Mouse (Mus musculus) heart, embryonic 10.5 days (tissue): ENCODE data around the gene Lin7b. TPM values are rescaled to one million over a fixed set of nuclear protein-coding genes. Genes with fewer than 3 reads are reported as not detected.
"Not testable (repeated sequence)": the region's sequence is repeated elsewhere in the genome, so short reads cannot be mapped to it uniquely, and the experiment has no call there.

Source experiments
- DNase-seq: peaks from one replicate; pipeline ENCODE4 v3.0.0-alpha.2; 2017; ENCODE audit warnings: low spot score
- H3K27ac ChIP-seq: fragments of 300-500 bp; sonication (generic); 2 replicates; pipeline ENCODE4 v1.5.1; 2016; ENCODE audit warnings: mild to moderate bottlenecking
- H3K27me3 ChIP-seq: fragments of 300-500 bp; sonication (generic); 2 replicates; pipeline ENCODE4 v1.6.1; 2016; ENCODE audit warnings: mild to moderate bottlenecking; ENCODE audit not compliant: poor library complexity, insufficient read depth, severe bottlenecking
- H3K36me3 ChIP-seq: fragments of 300-500 bp; sonication (generic); 2 replicates; pipeline ENCODE4 v1.6.1; 2016; ENCODE audit warnings: mild to moderate bottlenecking, moderate library complexity
- H3K4me1 ChIP-seq: fragments of 300-500 bp; sonication (generic); 2 replicates; pipeline ENCODE4 v1.6.1; 2016; ENCODE audit warnings: mild to moderate bottlenecking
- H3K4me3 ChIP-seq: fragments of 300-500 bp; sonication (generic); 2 replicates; pipeline ENCODE4 v1.5.1; 2016; ENCODE audit warnings: mild to moderate bottlenecking, moderate library complexity
- H3K9me3 ChIP-seq: fragments of 300-500 bp; sonication (generic); 2 replicates; pipeline ENCODE4 v1.6.1; 2016; ENCODE audit warnings: mild to moderate bottlenecking, moderate library complexity
- WGBS: fragments of 180-500 bp; shearing (Covaris S2); methylation state at CpG from one replicate; pipeline ENCODE4 v1.1.7; 2016; 5-methylcytosine and 5-hydroxymethylcytosine counted together
- polyA plus RNA-seq: library from polyadenylated mRNA; unstranded; fragments of >200 nt; fragmentation: Nextera tagmentation; extraction: Ambion mirVana; gene quantifications from 2 replicates; pipeline ENCODE4 v1.2.1, GENCODE M21; 2016

Lin7b gene
- polyA plus RNA-seq, 1 experiment from 2014 or later: 0.59 TPM

- WGBS: 42% methylated on average over 11 of the region's 11 CpGs
- peaks cover 90% of the 10 kb centered on the region for H3K27me3 ChIP-seq
- H3K4me1 ChIP-seq: peaks cover 21% of the 10 kb centered on the region
- not testable (repeated sequence) for DNase-seq, H3K4me3 ChIP-seq, H3K27ac ChIP-seq, H3K36me3 ChIP-seq, H3K9me3 ChIP-seq
These were observed 11.3 kb downstream of the Lin7b start for GRCm38 (mm10) chr7:45359081-45359480.

- peaks cover 8% of the 10 kb centered on the region for H3K4me1 ChIP-seq
- H3K27me3 ChIP-seq: peaks cover 80% of the 10 kb centered on the region
- 36% methylated on average over 13 of the region's 13 CpGs for WGBS
- no peak for DNase-seq
- no peaks in the 10 kb centered on the region for H3K9me3 ChIP-seq
- H3K36me3 ChIP-seq: no peaks in the 10 kb centered on the region
- no peak overlapping the region for H3K4me3 ChIP-seq
- H3K27ac ChIP-seq: no peak overlapping the region
These were observed 14.3 kb downstream of the Lin7b start for GRCm38 (mm10) chr7:45356087-45356486.

GRCm38 (mm10) chr7:45355318-45356020 is 14.9 kb downstream of the Lin7b start:
- Histone ChIP-seq H3K27ac (no peak overlapping the region), H3K4me3 (no peak overlapping the region), H3K4me1 (peaks cover 6% of the 10 kb centered on the region), H3K9me3 (no peaks in the 10 kb centered on the region), H3K27me3 (peaks cover 80% of the 10 kb centered on the region), H3K36me3 (no peaks in the 10 kb centered on the region)
- 62% methylated on average over 15 of the region's 15 CpGs for WGBS
- DNase-seq: no peak

DNA sequence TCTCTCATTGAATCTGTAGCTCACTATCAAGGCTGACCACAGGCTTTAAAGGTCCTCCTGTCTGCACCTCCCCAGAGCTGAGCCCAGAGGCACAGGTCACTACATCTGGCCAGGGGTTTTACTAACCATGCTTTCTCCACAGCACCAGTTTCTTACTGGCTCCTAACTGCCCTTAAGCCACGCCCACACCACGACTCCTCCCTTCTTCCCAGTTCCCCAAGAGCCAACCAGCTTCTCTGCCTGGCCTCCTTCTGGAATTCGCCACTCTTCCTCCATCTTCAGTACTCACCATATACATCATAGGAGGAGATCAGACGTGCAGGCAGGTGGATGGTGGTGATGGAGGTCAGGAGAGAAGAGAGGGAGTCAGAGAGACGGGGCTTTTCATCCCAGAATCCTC is 17.3 kb downstream of the Lin7b start:
- WGBS: 15% methylated on average over 5 of the region's 5 CpGs
- no peak for DNase-seq
- H3K27me3 ChIP-seq: peaks cover 65% of the 10 kb centered on the region
- no peaks in the 10 kb centered on the region for H3K9me3 ChIP-seq
- H3K36me3 ChIP-seq: no peaks in the 10 kb centered on the region
- no peak overlapping the region for H3K4me3 ChIP-seq
- H3K27ac ChIP-seq: no peak overlapping the region
- peaks cover 6% of the 10 kb centered on the region for H3K4me1 ChIP-seq

GRCm38 (mm10) chr7:45346905-45347304 is 23.5 kb downstream of the Lin7b start:
- Histone ChIP-seq H3K27ac (no peak overlapping the region), H3K27me3 (peaks cover 43% of the 10 kb centered on the region), H3K9me3 (no peaks in the 10 kb centered on the region), H3K36me3 (no peaks in the 10 kb centered on the region), H3K4me1 (peaks cover 11% of the 10 kb centered on the region; the same call in 1 of the 2 replicates), H3K4me3 (no peak overlapping the region)
- DNase-seq: no peak
- 65% methylated on average over 13 of the region's 13 CpGs for WGBS

DNA sequence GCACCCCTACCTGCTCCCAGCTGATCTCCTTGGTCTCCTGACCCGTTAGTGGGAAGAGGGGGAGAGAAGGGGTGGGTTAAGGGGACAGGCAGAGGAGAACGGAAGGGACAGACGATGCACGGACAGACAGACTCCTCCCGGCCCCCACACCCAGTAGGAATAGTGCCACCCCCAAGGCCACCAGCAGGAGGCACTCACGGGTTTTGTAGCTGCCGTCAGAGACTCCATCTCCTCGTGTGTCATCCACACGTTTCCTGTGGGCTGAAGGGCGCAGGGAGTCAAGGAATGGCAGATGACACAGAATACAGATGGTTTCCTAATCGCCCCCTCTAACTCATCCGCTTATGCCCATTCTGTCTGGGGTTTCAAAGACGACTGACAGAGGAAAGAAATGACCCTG is 26.8 kb downstream of the Lin7b start:
- H3K36me3 ChIP-seq: no peaks in the 10 kb centered on the region

GRCm38 (mm10) chr7:45342081-45342480 is 28.3 kb downstream of the Lin7b start:
- H3K27me3 ChIP-seq: peaks cover 32% of the 10 kb centered on the region
- WGBS: 88% methylated on average over 11 of the region's 11 CpGs
- H3K36me3 ChIP-seq: no peaks in the 10 kb centered on the region
- peaks cover 56% of the 10 kb centered on the region for H3K4me1 ChIP-seq
- DNase-seq: no peak
- no peak overlapping the region for H3K4me3 ChIP-seq
- no peak overlapping the region for H3K27ac ChIP-seq
- no peaks in the 10 kb centered on the region for H3K9me3 ChIP-seq

More for the DNA sequence above, 26.8 kb downstream of the Lin7b start:
- H3K9me3 ChIP-seq: no peaks in the 10 kb centered on the region
- H3K4me1 ChIP-seq: peaks cover 41% of the 10 kb centered on the region
- no peak overlapping the region for H3K4me3 ChIP-seq
- peaks cover 28% of the 10 kb centered on the region for H3K27me3 ChIP-seq
- H3K27ac ChIP-seq: no peak overlapping the region; the same call in 1 of the 2 replicates
- DNase-seq: no peak
- WGBS: 18% methylated on average over 13 of the region's 13 CpGs

- peak overlapping the region; percentile 64 for H3K4me3 ChIP-seq
These were observed 29.1 kb downstream of the Lin7b start for GRCm38 (mm10) chr7:45341303-45341702.

GRCm38 (mm10) chr7:45340669-45341068 is 29.7 kb downstream of the Lin7b start:
- Histone ChIP-seq H3K9me3 (no peaks in the 10 kb centered on the region), H3K4me1 (peaks cover 66% of the 10 kb centered on the region), H3K27me3 (peaks cover 26% of the 10 kb centered on the region), H3K27ac (peak overlapping the region; percentile 89), H3K36me3 (no peaks in the 10 kb centered on the region), H3K4me3 (peak overlapping the region; percentile 64)
- no peak for DNase-seq
- under 1% methylated on average over 11 of the region's 11 CpGs for WGBS

More at GRCm38 (mm10) chr7:45341303-45341702, 29.1 kb downstream of the Lin7b start:
- Histone ChIP-seq H3K36me3 (no peaks in the 10 kb centered on the region), H3K9me3 (no peaks in the 10 kb centered on the region), H3K27me3 (peaks cover 26% of the 10 kb centered on the region), H3K4me1 (peaks cover 60% of the 10 kb centered on the region), H3K27ac (peak overlapping the region; percentile 62)
- 2% methylated on average over 8 of the region's 8 CpGs for WGBS
- peak; percentile 94 for DNase-seq

DNA sequence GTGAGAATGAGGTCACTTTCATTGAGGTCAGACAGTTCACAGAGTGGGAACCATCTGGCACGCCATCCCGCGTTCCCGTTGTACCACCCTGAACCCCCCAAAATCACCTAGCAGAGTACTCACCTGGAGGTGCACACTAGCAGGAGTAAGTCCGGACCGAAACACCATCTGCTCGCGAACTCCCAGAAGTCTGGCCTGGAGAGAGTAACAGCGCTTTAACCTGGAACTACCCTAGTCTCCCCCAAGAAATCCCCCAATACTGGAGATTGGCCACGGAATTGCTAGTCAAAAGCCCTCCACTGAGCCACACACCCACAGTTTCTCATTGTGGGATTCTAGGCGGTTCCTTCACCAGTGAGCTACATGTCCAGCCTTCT is 30.3 kb downstream of the Lin7b start:
- 4% methylated on average over 11 of the region's 11 CpGs for WGBS
- H3K27me3 ChIP-seq: peaks cover 26% of the 10 kb centered on the region
- H3K4me3 ChIP-seq: peak overlapping the region; percentile 64
- no peak for DNase-seq
- H3K9me3 ChIP-seq: no peaks in the 10 kb centered on the region
- peaks cover 72% of the 10 kb centered on the region for H3K4me1 ChIP-seq
- peak overlapping the region; percentile 89 for H3K27ac ChIP-seq
- no peaks in the 10 kb centered on the region for H3K36me3 ChIP-seq

DNA sequence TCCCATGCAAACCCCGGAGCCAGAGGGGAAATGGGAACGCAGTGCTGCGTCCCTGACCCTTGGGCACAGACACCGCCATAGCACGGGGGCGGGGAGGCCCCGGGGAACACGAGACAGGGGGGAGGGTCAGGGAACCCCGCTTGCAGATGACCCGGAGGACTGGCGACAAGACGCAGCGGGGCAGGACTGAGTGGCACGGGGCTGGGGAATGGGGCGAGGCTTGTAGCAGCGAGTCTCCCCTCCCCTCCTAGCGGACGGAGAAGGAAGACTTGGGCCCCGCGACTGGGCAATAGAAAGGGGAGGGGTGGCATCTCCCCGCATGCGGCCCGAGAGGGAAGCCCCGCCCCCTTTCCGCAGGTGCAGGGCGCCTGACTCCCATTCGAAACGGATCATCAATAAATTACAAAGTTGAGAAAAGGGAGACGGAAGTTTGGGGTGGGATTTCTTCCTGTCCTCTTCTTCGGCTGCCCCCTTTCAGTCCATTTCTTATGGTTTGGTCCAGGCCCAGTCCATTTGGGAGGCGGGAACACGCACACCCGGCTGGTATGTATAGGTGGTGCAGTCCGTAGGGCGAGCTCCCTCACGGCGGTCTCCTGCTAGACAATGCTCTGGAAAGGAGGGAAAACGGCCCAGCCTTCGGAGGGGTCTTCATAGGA is 30.8 kb downstream of the Lin7b start:
- peaks cover 26% of the 10 kb centered on the region for H3K27me3 ChIP-seq
- no peaks in the 10 kb centered on the region for H3K9me3 ChIP-seq
- DNase-seq: peak; percentile 92
- H3K4me3 ChIP-seq: peak overlapping the region; percentile 64
- H3K4me1 ChIP-seq: peaks cover 77% of the 10 kb centered on the region
- peak overlapping the region; percentile 89 for H3K27ac ChIP-seq
- under 1% methylated on average over 34 of the region's 39 CpGs for WGBS
- no peaks in the 10 kb centered on the region for H3K36me3 ChIP-seq

- peaks cover 22% of the 10 kb centered on the region for H3K27me3 ChIP-seq
- peaks cover 83% of the 10 kb centered on the region for H3K4me1 ChIP-seq
- H3K9me3 ChIP-seq: no peaks in the 10 kb centered on the region
- peak overlapping the region; percentile 64 for H3K4me3 ChIP-seq
- peak overlapping the region; percentile 89 for H3K27ac ChIP-seq
- WGBS: 3% methylated on average over 14 of the region's 14 CpGs
- DNase-seq: no peak
- H3K36me3 ChIP-seq: no peaks in the 10 kb centered on the region
These were observed 32.0 kb downstream of the Lin7b start for GRCm38 (mm10) chr7:45338161-45338911.

- WGBS: 14% methylated on average over 4 of the region's 4 CpGs
- peaks cover 90% of the 10 kb centered on the region for H3K4me1 ChIP-seq
- no peaks in the 10 kb centered on the region for H3K36me3 ChIP-seq
These were observed 32.9 kb downstream of the Lin7b start for GRCm38 (mm10) chr7:45337469-45337868.

More at GRCm38 (mm10) chr7:45337469-45337868, 32.9 kb downstream of the Lin7b start:
- no peak for DNase-seq
- H3K27me3 ChIP-seq: 0 out of 2 replicates have a peak, but pooled peaks cover 16% of the 10 kb centered on the region
- H3K27ac ChIP-seq: peak overlapping the region; percentile 48; the same call in 1 of the 2 replicates
- no peaks in the 10 kb centered on the region for H3K9me3 ChIP-seq
- H3K4me3 ChIP-seq: peak overlapping the region; percentile 64
